Mouse (Mus musculus) stomach, postnatal 0 days (tissue): ENCODE measurements around the gene Pola2. TPM values are rescaled to one million over a fixed set of nuclear protein-coding genes. Genes with fewer than 3 reads are reported as not detected.

Experiments
- ATAC-seq: fragments of 200-750 bp; cut with Nextera tagmentation; 2 replicates; pipeline ENCODE4 v1.8.0; 2017; ENCODE audit not compliant: low FRiP score, low TSS enrichment
- DNase-seq: peaks from one replicate; pipeline ENCODE4 v3.0.0-alpha.2; 2016; ENCODE audit warnings: low spot score
- H3K27ac ChIP-seq: fragments of 300-500 bp; sonication (generic); replicated peaks from 2 replicates; pipeline ENCODE4 v1.5.1; 2014; ENCODE audit warnings: mild to moderate bottlenecking, control low read depth
- H3K27me3 ChIP-seq: fragments of 300-500 bp; sonication (generic); 2 replicates; pipeline ENCODE4 v1.6.1; 2014; ENCODE audit warnings: low read length; ENCODE audit not compliant: control insufficient read depth, insufficient read depth
- H3K36me3 ChIP-seq: fragments of 300-500 bp; sonication (generic); 2 replicates; pipeline ENCODE4 v1.6.1; 2014; ENCODE audit warnings: low read length, mixed read lengths; ENCODE audit not compliant: control insufficient read depth, insufficient read depth
- H3K4me1 ChIP-seq: fragments of 300-500 bp; sonication (generic); replicated peaks from 2 replicates; pipeline ENCODE4 v1.6.1; 2014; ENCODE audit warnings: antibody characterized with exemption; ENCODE audit not compliant: control insufficient read depth, insufficient read depth
- H3K4me2 ChIP-seq: fragments of 300-500 bp; sonication (generic); replicated peaks from 2 replicates; pipeline ENCODE4 v1.6.1; 2014; ENCODE audit warnings: low read depth, mild to moderate bottlenecking, control low read depth, moderate library complexity
- H3K4me3 ChIP-seq: fragments of 300-500 bp; sonication (generic); 2 replicates; pipeline ENCODE4 v1.5.1; 2014; ENCODE audit warnings: low read depth, low read length, control low read depth
- H3K9ac ChIP-seq: fragments of 300-500 bp; sonication (generic); 2 replicates; pipeline ENCODE4 v1.6.1; 2014; ENCODE audit warnings: mild to moderate bottlenecking, low read length, control low read depth, mixed read lengths
- H3K9me3 ChIP-seq: fragments of 300-500 bp; sonication (generic); 2 replicates; pipeline ENCODE4 v1.6.1; 2016; ENCODE audit warnings: low read length; ENCODE audit not compliant: control insufficient read depth
- CTCF ChIP-seq: IDR thresholded peaks from 2 replicates; pipeline ENCODE4 v1.5.1; 2016; ENCODE audit warnings: antibody characterized with exemption, low read depth, mild to moderate bottlenecking, moderate library complexity
- EP300 ChIP-seq: optimal IDR thresholded peaks from 2 replicates; pipeline ENCODE3; 2016; ENCODE audit warnings: antibody characterized with exemption
- WGBS: fragments of 180-500 bp; shearing (Covaris S2); extraction: QIAGEN DNeasy Blood & Tissue Kit; methylation state at CpG from one replicate; pipeline ENCODE4 v1.1.7; 2014; 5-methylcytosine and 5-hydroxymethylcytosine counted together
- polyA plus RNA-seq: library from polyadenylated mRNA; unstranded; fragments of >200 nt; fragmentation: Nextera tagmentation; extraction: Ambion mirVana; gene quantifications from 2 replicates; pipeline ENCODE4 v1.2.1, GENCODE M21; 2015

The Pola2 gene
- polyA plus RNA-seq, 1 experiment from 2014 or later = 21.2 TPM

DNA sequence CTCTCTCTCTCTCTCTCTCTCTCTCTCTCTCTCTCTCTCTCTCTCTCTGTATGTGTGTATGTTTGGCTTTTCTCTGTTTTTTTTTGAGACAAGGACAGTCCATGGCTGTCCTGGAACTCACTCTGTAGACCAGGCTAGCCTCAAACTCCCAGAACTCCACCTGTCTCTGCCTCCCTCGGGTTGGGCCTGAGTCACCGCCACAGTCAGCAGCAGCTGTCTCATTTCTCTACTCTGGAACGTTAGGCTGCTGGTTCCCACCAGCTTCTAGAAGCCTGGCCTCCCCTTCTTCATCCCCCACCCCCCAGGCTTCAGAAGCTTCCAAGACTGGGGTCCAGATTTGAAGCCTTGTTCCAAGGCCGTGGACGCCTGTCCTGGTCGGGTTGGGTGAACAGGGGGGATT, 25.6 kb upstream of the Pola2 start:
- H3K4me3 ChIP-seq = no peak overlapping the region
- 30% methylated on average over 6 of the region's 6 CpGs for WGBS
- no peak overlapping the region for H3K9ac ChIP-seq
- DNase-seq = no peak
- no peak overlapping the region for H3K4me2 ChIP-seq
- H3K9me3 ChIP-seq = no peaks in the 10 kb centered on the region
- no peaks in the 10 kb centered on the region for H3K27me3 ChIP-seq
- H3K36me3 ChIP-seq = peaks cover 7% of the 10 kb centered on the region
- TF ChIP-seq CTCF = no peak
- no peak for TF ChIP-seq EP300
- H3K27ac ChIP-seq = no peak overlapping the region
- ATAC-seq = no peak
- peaks cover 2% of the 10 kb centered on the region; the same call in 1 of the 2 replicates for H3K4me1 ChIP-seq

DNA sequence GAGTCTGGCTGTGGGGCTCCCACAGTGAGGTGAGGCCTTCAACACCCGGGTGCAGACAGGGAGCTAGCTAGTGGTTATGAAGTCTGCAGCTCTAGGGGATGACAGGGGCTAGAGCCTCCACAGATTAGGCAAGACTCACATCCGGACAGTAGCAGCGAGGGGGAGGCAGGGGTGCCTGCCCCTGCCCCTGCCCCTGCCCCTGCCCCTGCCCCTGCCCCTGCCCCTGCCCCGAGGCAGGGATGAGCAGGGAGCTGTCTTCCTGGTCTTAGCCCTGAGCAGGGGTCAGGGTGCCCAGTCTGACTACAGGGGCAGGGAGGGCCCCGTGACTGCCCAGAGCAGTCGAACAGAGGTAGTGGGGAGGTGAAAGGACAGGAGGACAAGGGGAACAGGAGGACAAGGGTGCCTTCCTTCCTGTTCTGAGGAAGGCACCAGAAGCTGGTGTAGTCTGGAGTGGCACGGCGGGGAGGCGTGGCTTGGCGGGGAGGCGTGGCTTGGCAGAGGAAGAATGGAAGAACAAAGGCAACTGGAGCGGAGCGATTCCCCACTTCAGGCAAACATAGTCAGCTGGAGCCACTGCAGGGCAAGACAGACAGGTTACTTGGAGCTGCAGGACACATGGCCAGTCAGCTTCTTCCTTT, 24.9 kb upstream of the Pola2 start:
- DNase-seq (peak; percentile 92), ATAC-seq (peak; percentile 79)
- WGBS = 6% methylated on average over 11 of the region's 13 CpGs
- Histone ChIP-seq H3K4me2 (peak overlapping the region; percentile 12; the same call in 1 of the 2 replicates), H3K9me3 (no peaks in the 10 kb centered on the region), H3K36me3 (peaks cover 7% of the 10 kb centered on the region), H3K4me3 (no peak overlapping the region), H3K4me1 (peaks cover 2% of the 10 kb centered on the region; the same call in 1 of the 2 replicates), H3K9ac (peak overlapping the region; percentile 45; the same call in 1 of the 2 replicates), H3K27ac (peak overlapping the region; percentile 81), H3K27me3 (no peaks in the 10 kb centered on the region)
- no peak for TF ChIP-seq CTCF
- no peak for TF ChIP-seq EP300

DNA sequence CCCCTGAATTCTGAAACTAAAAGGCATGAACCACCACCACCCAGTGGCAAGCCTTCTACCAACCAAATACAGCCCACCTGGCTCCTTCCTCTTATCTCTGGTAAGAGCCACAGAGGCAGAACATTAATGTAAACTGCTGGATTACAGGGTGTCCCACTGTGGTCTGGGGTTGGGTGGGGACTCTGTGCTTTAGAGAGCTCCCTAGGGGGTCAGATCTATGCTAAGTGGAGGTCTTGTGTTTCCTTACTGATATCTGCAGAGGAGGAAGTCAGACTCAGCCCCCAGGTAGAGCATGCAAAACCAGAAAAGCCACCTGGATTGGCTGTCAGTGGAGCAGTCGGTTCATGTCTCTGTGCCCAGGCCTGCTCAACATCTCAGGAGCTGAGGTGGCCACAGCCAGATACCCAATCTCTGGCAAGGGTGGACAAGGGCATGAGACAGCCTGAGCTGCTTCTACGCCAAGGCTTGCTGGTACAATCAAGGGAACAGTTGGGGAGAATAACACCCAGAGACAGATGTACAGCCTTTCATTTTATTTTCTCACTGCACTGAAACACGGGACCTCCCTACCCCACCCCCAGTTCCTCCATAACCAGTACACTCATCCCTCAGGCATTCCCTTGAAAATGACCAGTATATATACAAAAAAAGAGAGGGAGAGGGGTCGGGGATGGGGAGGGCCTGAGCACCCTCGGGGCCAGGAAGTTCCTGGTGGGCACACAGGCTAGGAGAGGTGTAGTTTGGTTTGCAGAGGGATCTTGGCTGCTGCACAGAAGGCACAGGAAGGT, 24.2 kb upstream of the Pola2 start:
- Histone ChIP-seq H3K4me1 (peaks cover 2% of the 10 kb centered on the region; the same call in 1 of the 2 replicates), H3K27ac (peak overlapping the region; percentile 81), H3K9ac (no peak overlapping the region), H3K4me3 (no peak overlapping the region), H3K4me2 (no peak overlapping the region), H3K36me3 (peaks cover 5% of the 10 kb centered on the region), H3K27me3 (no peaks in the 10 kb centered on the region), H3K9me3 (no peaks in the 10 kb centered on the region)
- TF ChIP-seq CTCF = no peak
- TF ChIP-seq EP300 = no peak
- no peak for DNase-seq
- 35% methylated on average over 5 of the region's 5 CpGs for WGBS
- ATAC-seq = no peak

DNA sequence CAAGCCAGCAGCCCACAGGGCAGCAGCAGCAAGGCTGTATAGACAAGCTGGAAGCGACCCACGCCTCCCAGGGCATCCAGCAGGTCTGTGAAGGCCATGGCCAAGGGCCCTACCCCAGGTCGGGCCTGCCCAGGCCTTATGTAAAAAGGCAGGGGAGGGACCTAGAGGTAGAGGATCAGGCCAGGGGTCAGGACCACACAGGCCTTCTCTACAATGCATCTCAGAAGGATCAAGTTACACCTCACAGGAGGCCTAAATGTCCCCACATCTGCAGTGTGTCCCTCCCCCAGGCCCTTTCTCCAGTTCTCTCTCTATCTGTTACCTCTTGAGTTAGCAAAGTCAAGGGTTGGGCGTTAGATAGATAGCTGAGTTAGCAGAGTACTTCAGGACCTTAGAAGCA, 22.0 kb upstream of the Pola2 start, which contains the start of gene Slc22a20:
Slc22a20 (minus strand) TSS at position 101 of the 400 bp plus-strand sequence.
- DNase-seq (no peak), ATAC-seq (no peak)
- Histone ChIP-seq H3K4me1 (peaks cover 2% of the 10 kb centered on the region; the same call in 1 of the 2 replicates), H3K9ac (no peak within 1 kb of the TSS), H3K27ac (no peak within 1 kb of the TSS), H3K4me3 (no peak within 1 kb of the TSS), H3K27me3 (no peaks in the 10 kb centered on the region), H3K9me3 (no peaks in the 10 kb centered on the region), H3K36me3 (no peaks in the 10 kb centered on the region), H3K4me2 (no peak within 1 kb of the TSS)
- 51% methylated on average over 4 of the region's 4 CpGs for WGBS
- TF ChIP-seq CTCF (no peak), EP300 (no peak)

DNA sequence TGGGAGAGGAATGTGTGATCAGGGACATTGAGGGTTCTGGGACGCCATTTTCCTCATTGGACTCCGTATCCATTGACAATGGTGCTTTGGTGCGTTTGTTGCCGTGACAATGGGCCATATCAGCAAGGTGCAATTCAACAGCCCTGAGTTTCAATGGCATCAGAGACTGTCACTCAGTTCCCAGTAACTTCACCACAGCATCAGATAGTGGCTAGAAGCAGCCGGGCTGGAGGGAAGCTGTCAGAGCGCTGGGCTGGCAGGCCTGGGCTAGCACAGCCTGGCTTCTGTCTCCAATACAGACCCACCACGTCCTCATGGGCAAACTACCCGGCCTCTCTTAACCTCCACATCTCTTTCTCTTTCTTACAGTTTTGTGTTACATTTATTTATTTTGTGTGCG, 16.5 kb upstream of the Pola2 start:
- Histone ChIP-seq H3K27me3 (no peaks in the 10 kb centered on the region), H3K4me2 (no peak overlapping the region), H3K9ac (no peak overlapping the region), H3K4me3 (no peak overlapping the region), H3K27ac (no peak overlapping the region), H3K9me3 (no peaks in the 10 kb centered on the region), H3K4me1 (no peaks in the 10 kb centered on the region), H3K36me3 (no peaks in the 10 kb centered on the region)
- TF ChIP-seq CTCF = no peak
- no peak for TF ChIP-seq EP300
- ATAC-seq (no peak), DNase-seq (no peak)
- 76% methylated on average over 9 of the region's 9 CpGs for WGBS

DNA sequence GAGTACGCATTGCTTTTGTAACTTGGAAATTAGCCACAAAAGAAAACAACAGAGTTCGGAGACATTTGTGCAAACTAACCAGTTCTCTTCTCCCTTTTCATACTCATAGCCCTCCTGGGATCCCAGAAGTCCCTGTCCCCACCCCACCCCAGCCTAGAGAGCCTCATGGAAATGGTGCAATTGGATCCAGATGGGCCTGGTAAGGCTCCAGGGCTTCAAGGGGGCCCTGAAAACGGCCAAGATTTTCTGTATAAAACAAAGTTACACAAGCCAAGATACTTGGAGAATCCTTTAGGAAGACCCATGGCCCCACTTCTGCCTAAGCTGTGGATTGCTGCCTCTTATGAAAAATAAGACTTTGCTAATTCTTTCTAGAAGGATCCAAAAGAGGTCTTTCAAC, 13.7 kb upstream of the Pola2 start:
- TF ChIP-seq CTCF = no peak
- no peak for TF ChIP-seq EP300
- Histone ChIP-seq H3K27ac (0 out of 2 replicates have a peak overlapping the region, but pooled peaks have one; percentile 25), H3K4me1 (no peaks in the 10 kb centered on the region), H3K36me3 (no peaks in the 10 kb centered on the region), H3K27me3 (no peaks in the 10 kb centered on the region), H3K4me3 (no peak overlapping the region), H3K9ac (no peak overlapping the region), H3K9me3 (no peaks in the 10 kb centered on the region), H3K4me2 (no peak overlapping the region)
- ATAC-seq (no peak), DNase-seq (no peak)
- 57% methylated on average over 3 of the region's 3 CpGs for WGBS
